Mouse (Mus musculus): Measurements from ENCODE around the gene Cfap36. TPM values are rescaled to one million over a fixed set of nuclear protein-coding genes. Genes with fewer than 3 reads are reported as not detected.

Cfap36 gene
- polyA plus RNA-seq (2012; rRNA removed) = 2.5 and 4.1 TPM in 2 replicates

DNA sequence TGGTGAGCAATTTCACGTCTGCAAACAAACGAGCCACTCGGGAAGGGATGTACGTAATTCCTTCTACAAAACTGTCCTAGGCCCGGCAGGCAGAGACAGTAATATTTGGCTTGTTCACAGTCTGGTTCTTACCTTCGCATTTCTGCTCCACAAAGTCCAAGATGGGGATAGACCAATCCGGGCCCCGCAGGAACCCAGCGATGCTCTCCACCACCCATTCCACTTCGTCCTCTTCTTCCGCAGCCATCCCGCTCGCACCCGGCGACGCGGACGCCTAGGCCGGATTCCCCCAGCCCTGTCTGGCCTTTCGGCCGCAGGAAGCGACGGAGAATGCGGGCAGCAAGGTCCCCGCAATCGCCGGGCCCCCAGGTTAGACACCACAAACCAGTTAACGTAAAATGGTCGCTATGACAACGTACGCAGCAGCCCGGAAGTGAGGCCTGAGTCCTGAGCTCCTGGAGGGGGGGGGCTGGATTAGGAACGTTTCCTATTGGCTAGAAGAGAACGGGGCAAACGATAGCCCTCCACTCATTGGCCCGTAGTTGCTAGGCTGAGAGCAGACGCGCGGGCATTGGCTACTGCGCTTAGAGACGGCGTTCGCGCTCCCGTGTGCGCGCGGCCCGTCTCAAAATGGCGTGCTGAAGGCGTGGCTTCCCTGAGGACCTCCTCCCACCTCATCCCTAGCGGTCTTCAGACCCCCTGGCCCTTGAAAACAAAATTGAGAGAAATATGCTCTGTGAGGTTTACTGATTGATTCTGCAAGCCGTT is at the start of gene Cfap36:
TSS of gene Cfap36 (minus strand) at position 527 of the 768 bp plus-strand sequence.

DNA sequence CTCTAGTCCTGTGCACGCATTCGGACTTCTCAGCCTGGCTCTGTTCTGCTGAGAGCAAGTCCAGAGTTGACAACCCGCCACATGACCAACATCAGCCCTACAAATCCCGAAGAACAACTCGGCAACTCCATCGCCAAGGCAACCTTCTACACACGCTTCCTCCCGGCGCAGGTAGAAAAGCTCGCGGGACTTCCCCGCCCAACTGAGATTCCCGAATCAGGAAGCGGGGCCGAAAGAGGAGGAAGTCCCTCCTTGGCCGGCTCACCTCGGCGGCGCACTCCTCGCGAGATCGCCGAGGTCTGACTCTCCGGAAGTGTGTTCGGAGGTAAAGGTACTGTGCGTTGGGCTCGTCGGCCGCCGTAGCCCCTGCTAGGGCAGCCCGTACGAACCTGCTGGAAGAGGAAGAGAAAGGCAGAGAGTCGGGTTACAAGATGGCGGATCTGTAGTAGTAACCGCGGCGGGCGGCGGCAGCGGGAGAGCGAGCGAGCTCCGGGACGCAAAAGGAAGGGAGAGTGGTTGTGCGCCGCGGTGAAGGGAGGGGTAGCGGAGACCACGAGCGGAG is 74.6 kb downstream of the Cfap36 start, which contains the start of gene Ppp4r3b:
TSS of gene Ppp4r3b (plus strand) at position 328 of the 562 bp plus-strand sequence.

Other genes with a start within 250 kb of the Cfap36 start
- 9.0 and 17.7 TPM in 2 replicates for gene Pnpt1, start 116.7 kb downstream of the Cfap36 start, polyA plus RNA-seq (2012; rRNA removed)
- 9.5 and 10.9 TPM in 2 replicates for gene Ppp4r3b, start 74.5 kb downstream of the Cfap36 start, polyA plus RNA-seq (2012; rRNA removed)
- gene Ccdc88a, start 126.2 kb upstream of the Cfap36 start, polyA plus RNA-seq (2012; rRNA removed) = 4.4 and 6.3 TPM in 2 replicates